Mouse (Mus musculus) large intestine, adult 2 months (tissue): Measurements from ENCODE around the gene Nsd1. TPM values are rescaled to one million over a fixed set of nuclear protein-coding genes. Genes with fewer than 3 reads are reported as not detected.
"Not testable (repeated sequence)": the region's sequence is repeated elsewhere in the genome, so short reads cannot be mapped to it uniquely, and the experiment has no call there.

Experiments used
- DNase-seq: peaks from one replicate; pipeline ENCODE4 v3.0.0-alpha.2; 2012; ENCODE audit warnings: low read depth, low spot score
- WGBS: fragments of 180-500 bp; shearing (Covaris S2); methylation state at CpG from one replicate; pipeline ENCODE4 v1.1.7; 2018; 5-methylcytosine and 5-hydroxymethylcytosine counted together
- polyA plus RNA-seq: library from polyadenylated mRNA; depleted of rRNA; stranded (reverse); fragments of >200 nt; gene quantifications from 2 replicates; pipeline ENCODE4 v1.2.3, GENCODE M21; 2012; rRNA removed

Nsd1 gene
- 11.7 and 21.0 TPM in 2 replicates for polyA plus RNA-seq

DNA sequence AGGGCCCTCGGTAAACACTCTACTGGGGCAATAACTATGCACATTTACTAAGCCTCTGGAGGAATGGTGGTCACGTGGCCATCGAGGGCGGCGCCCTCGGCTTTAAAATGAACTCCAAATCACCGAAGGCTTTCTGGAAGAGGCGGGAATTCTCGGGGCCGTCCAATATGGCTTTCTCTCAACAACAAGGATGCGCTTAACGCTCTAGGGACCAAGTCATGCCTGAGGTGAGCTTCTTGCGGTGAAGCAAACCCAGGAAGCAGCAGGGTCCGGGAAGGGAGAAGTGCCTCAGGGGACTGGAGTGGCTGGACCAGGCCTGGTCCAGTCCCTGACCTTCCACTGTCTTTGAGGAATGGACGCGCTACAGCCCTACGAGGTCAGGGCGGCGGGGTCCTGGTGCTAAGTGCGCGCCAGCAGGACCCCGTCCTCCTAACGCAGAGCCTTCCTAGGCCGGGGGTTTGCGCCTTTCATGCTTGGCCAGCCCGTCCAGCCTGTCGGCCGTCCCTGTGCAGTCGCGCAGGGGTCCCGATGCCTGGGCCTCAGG lies at the start of gene Nsd1:
Gene Nsd1 (plus strand): TSS at position 134 of the 544 bp plus-strand sequence.
- no peak for DNase-seq
- 73% methylated on average over 31 of the region's 31 CpGs for WGBS

DNA sequence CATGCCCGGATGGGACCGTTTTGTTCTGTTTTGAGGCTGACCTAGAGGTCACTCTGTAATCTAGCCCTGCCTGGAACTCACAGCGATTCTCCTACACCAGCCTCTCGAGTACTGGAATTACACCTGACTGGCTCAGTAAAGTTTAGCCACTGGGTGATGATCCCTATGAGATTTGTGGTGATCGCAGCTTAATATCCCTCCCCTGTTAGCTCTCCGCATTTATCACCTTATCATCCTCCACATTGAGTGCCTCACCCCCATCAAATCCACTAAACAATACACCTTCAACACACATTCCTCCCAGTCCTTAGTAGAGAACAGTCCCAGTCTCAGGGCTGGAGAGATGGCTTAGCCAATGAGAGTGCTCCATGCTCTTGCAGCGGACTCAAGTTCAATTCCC lies 47.2 kb upstream of the Nsd1 start:
- no peak for DNase-seq
- 68% methylated on average over 7 of the region's 7 CpGs for WGBS

DNA sequence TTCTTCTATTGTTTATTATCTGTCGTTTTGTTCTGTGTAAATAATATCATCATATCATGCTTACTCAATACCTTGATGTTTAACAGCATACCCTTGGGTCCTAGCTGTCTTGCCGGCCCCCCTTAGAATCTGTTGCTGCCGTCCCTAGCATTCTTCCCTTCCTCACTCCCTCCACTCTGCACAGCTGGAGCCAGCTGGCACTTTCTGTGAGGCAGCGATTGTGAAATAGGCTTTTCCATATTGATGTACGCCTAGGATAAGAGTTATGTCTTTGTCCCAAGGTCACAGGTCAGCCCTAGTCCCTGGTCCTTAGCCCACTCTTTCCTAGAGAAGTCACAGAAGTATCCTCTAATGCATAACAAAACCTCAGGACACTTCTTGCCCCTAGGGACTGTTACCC lies 46.0 kb upstream of the Nsd1 start:
- 59% methylated on average over 5 of the region's 5 CpGs for WGBS
- DNase-seq: no peak

DNA sequence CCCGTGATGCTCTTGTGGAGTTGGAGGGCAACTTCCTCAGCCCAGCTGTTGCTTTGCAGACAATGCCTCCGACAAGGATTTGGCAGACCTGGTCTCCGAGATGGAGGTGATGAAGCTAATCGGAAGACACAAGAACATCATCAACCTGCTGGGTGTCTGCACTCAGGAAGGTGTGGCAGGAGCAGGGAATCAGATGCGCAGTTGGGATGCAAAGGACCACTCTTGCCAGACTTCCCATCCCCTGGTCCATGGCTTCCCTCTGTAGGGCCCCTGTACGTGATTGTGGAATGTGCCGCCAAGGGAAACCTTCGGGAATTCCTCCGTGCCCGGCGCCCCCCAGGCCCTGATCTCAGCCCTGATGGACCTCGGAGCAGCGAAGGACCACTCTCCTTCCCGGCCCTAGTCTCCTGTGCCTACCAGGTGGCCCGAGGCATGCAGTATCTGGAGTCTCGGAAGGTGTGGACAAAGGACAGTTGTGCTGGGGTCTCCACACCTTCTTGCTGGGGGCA lies 43.7 kb upstream of the Nsd1 start:
- 95% methylated on average over 16 of the region's 16 CpGs for WGBS
- no peak for DNase-seq

DNA sequence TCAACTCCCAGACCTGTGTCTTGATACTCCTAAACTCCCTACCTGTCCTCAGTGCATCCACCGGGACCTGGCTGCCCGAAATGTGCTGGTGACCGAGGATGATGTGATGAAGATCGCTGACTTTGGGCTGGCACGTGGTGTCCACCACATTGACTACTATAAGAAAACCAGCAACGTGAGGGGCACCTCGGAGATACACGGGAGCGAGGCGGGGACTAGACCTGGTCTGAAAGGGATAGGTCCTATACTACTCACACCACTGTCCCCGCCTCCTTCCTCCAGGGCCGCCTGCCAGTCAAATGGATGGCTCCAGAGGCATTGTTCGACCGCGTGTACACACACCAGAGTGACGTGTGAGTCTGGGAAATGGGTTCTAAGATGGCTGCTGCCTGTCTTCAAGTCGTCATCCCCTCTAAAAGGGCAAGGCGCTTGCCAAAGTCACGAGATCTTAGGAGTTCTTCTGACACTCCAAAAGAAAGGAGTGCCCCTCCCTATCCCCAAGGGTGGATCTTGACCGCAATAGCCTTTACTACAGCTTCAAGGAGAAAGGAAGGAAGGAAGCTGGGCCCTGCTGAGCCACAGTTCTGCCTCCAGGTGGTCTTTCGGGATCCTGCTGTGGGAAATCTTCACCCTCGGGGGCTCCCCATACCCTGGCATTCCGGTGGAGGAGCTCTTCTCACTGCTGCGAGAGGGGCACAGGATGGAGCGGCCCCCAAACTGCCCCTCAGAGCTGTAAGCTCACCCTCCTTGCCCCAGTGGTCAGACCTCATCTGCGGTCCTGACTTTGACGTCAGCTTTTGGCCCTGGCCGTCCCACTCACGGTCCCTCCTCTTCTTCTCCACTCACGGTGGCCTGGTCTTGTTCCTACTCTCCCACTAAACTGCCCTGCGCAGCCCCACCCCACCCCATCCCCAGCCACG lies 42.5 kb upstream of the Nsd1 start:
- WGBS: 90% methylated on average over 32 of the region's 32 CpGs
- DNase-seq: no peak

DNA sequence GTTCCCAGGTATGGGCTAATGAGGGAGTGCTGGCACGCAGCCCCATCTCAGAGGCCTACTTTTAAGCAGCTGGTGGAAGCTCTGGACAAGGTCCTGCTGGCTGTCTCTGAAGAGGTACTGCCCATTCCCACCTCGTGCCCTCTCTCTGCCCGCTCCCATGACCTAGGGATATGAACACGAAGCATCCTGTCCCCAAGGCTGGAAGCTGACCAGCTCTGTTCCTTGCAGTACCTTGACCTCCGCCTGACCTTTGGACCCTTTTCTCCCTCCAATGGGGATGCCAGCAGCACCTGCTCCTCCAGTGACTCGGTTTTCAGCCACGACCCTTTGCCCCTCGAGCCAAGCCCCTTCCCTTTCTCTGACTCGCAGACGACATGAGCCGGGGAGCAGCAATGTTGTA lies 41.8 kb upstream of the Nsd1 start:
- DNase-seq: no peak
- WGBS: 85% methylated on average over 11 of the region's 11 CpGs

DNA sequence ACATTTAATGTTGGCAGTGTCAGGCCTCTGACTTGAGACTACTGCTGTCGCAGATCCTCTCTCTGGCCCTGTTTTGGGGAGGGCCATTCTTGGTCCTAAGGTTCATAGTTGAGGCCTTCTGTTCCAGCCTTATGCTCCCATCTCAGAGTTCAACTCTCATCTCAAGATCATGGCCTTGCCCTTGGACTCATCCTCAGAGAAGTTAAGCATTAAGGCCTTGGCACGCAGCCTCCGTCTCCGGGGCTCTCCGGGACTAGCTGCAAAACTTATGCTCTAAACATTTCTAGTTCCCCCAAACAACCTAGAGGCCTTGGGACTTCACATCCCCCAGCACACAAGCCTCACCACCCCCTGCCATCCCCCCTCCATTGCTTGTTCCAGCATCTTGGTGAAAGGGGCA lies 41.3 kb upstream of the Nsd1 start:
- 88% methylated on average over 5 of the region's 5 CpGs for WGBS
- no peak for DNase-seq

DNA sequence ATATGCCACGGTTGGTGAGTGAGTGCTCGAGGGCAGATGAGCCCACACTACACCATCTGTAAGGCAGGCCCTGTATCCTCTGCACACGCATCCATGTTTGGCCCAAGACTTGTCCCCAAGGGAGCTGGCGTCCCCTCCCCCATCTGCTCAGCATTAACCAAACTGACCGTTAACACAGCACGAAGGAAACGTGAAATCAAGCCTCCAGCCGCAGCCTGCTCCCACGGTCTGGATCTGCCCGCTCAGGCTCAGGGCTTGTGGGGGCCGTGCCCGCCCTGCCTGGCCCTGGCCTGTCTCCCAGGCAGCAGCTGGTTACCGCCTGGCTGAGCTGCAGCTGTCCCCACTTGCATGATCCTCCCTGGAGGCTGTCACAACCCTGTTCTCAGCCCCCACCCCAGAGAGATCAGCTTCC lies 40.6 kb upstream of the Nsd1 start:
- no peak for DNase-seq
- WGBS: 78% methylated on average over 13 of the region's 13 CpGs

DNA sequence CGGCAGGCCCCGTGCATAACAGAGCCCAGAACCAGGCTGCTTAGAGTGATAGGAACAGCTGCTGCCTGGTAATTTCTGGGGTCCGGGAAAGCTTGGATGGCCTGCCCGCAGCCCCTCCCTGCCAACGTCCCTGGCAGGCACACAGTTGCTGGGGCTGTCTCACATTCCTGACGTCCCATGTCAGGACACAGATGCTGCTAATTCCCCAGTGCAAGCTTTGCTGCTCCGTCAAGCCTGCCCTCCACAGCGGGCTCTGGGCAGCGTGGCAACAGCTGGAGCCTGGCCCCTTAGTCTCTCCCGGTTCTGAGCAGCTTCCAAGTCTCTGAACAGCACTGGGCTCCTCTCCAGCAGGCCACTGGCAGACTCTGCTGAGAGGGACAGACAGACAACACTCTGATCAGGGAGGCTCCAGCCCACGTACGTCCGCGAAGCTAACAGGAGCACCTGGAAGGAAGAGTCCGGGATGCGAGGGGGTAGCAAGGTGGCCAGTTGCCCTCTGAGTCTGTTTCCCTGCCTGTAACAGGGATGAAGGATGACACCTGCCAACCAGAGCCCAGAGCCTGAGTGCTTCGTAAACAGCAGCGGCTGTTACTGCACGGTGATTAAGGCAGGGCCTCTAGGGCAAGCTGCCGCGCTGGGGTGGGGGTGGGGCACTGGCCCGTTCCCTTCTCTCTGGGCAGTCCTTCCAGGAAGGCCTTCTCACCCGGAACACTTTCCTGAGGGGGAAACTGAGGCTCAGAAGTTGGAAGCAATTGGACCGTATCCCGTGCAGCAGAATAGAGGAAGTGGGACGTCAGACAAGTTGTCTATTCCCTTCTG lies 37.9 kb upstream of the Nsd1 start:
- no peak for DNase-seq
- WGBS: 9% methylated on average over 26 of the region's 26 CpGs

DNA sequence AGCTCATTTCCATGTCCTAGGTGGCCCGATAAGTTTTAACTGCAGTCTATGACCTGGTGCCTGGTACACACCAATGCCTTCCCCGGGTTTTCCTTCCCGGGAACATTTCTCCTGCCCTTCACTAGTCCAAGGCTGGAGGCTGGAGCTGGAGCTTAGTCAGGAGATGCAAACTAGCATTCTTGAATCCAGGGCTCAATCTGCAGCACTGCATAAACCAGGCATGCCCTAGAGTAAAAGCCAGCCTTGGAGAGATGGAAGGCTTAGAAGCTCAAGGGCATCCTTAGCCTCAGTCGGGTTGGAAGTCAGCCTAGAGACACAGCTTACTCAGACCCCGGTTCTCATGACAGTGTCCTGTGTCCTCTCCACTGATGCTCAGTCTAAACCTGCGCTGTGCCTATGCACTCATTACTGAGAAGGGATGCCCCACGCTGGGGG lies 37.2 kb upstream of the Nsd1 start:
- no peak for DNase-seq
- WGBS: 42% methylated on average over 7 of the region's 7 CpGs

DNA sequence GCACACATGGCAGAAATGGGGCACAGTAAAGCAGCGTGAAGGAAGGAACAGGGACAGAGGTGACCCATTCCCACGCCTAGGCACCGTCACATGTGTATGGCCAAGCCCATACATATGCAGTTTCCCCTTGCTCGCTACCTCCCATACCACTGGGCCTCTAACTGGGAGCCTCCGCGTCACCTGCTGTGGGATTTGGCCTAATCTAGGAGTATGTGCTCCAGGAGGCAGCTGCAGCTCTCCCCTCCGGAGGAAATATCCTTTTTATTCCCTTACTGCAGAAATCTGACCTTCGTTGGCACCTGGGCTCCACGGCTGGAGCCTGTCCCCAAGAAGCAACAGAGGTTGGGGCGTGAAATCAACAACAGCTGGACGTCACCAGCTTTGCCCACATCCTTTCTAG lies 35.2 kb upstream of the Nsd1 start:
- WGBS: 89% methylated on average over 11 of the region's 11 CpGs
- no peak for DNase-seq

DNA sequence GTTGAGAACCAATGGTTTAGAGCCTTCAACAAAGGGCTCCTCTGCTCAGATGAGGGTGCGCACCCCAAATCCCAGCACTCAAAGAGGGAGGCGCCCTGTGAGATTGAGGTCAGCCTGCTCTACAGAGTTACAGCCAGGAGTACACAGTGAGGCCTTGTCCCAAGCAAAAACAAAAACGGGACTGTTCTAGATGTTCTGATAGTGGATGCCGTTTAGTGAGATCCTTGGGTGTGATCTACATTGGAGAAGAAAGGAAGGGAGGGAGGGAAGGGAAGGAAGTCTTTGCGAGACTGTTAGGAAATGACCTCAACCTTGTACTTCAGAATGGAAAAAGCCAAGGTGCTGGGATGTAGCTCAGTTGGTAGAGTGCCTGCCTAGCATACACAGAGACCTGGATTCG lies 33.3 kb upstream of the Nsd1 start:
- WGBS: 74% methylated on average over 6 of the region's 6 CpGs
- no peak for DNase-seq

DNA sequence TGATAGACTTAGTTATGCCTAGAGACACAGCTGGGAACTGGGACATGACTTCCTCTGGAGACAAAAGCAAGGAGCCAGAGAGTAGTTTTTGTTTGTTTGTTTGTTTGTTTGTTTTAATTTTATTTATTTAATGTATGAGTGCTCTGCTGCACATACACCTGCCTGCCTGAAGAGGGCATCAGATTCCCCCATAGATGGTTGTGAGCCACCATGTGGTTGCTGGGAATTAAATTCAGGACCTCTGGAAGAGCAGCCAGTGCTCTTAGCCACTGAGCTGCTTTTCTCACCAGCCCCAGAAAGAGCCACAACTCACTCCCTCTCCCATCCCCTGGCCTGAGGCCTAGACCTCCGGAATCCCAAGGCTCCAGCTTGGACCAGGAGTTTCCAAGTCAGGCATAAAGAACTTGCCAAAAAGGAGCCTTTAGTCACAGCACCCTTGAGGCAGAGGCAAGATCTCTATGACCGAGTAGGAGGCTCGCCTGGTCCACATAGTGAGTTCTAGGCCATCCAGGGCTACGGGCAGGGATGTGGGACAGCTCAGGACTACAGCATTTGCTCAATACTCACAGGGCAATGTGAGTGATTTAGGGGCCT lies 31.6 kb upstream of the Nsd1 start:
- 68% methylated on average over 4 of the region's 4 CpGs for WGBS
- no peak for DNase-seq

DNA sequence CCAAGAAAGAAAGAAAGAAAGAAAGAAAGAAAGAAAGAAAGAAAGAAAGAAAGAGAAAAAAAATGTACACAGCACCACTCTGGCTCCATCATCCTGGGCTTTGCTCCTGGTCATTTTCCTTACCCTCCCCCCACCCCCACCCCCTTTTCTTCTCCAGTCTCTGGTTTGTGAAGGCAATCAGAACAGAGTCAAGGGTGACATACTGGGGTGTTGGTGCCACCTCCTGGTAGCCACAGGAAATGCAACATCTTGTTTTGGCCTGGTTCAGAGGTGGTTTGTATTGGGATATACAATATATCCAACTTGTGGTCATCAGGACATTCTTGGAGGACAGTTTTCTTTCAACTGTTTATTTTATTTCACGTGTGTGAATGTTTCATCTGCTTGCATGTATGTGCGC lies 31.0 kb upstream of the Nsd1 start:
- 33% methylated on average over 2 of the region's 2 CpGs for WGBS
- DNase-seq: no peak

DNA sequence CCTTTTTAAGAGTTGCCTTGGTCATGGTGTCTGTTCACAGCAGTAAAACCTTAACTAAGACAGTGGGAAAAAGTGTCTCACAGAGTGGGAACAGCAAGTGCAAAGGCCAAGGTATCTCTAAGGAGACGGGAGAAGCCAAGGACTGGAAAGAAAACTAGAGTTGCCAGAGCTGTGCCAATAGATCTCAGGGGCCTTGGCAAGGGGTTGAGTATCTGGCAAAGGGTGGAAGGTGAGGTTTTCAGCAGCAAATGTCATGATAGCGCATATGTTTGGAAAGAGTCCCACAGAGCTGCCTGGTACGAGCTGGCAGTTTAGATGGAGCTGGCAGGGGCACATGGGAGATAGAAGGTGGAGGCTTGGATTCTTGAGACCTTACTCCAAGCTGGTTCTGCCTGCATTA lies 30.0 kb upstream of the Nsd1 start:
- WGBS: 96% methylated on average over 3 of the region's 3 CpGs
- no peak for DNase-seq

DNA sequence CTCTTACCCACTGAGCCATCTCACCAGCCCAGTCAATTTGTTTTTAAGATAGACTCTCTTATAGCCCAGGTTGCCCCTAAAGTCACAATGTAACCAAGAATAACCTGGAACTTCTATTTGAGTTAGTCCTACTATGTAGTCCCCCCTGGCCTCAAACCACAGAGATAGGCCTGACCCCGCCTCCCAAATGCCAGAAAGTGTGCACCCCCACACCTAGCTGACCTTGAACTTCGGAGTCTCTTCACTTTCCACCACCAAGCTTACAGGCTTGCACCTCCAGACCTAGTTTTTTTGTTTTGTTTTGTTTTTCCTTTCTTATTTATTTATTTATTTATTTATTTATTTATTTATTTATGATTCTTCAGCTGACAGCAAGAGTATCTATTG lies 27.8 kb upstream of the Nsd1 start:
- WGBS: 72% methylated on average over 2 of the region's 2 CpGs
- no peak for DNase-seq

DNA sequence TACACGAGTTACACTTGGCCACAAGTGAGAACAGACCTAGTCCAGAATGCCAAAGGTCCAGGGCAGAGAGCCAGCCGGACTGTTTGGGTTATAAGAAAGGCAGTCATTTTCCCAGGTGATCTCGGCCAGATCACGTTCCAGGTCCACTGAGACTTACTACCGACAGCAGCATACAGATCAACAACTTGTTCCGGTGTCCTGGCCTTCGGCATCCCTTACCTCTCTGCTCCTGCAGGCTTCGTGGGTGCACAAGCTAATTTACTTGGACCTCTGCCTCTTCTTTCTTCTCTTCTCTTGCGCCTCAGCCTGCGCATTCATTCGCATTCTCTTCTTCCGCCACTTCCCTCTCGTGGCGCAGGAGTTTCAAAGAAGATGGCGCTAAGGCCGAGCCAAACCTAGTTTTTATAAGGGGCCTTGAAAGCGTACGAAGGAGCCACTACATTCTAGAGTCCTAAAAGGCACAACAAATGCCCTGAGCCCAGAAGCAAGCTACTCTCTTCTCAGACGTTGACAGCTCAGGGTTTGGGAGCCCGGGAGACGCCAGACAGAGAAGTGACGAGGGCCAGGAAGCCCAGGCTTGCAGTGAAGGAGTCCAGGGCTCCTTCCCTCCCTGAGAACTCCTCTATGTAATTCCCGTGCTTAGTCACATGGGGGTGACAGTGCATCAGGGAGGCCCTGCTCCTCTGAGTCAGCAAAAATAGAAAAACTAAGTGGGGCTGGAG lies 27.2 kb upstream of the Nsd1 start:
- WGBS: 4% methylated on average over 23 of the region's 23 CpGs
- no peak for DNase-seq

DNA sequence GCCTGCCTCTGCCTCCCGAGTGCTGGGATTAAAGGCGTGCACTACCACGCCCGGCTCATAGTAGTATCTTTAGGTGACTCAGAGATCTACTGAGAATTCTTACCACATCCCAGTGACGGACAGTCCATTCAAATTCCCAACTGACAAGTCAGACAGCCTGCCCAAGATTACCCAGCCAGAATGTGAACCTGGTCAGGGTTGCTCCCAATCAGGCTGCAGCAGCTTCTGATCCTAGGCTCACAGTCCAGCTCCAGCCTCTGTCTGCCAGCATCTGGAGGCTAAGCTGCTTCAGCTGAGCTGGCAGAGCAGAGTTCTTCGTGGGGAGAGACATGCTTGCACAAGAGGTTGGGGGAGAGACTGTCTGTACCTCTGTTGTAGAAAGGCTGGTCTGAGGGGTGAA lies 26.2 kb upstream of the Nsd1 start:
- DNase-seq: no peak
- WGBS: 63% methylated on average over 6 of the region's 6 CpGs

DNA sequence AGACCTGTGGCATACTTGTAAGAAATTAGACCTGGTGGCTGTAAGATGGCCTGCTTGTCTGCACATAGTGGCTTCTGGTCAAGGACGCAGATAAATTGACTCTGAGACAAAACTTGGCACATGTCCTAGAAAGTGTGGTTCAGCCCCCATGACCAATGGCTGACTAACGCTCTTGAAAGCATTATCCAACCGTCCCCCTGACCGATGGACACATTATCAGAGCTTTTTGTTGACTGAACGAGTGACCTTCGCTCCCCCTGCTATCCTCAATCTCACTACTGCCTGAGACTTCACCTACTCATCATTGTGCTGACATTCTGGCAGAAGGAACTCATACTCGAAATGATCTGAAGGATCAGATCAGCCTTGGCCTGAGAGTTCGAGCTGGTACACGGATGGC lies 22.5 kb upstream of the Nsd1 start:
- 10% methylated on average over 6 of the region's 9 CpGs for WGBS
- not testable (repeated sequence) for DNase-seq
